Mouse (Mus musculus) kidney, postnatal 25 days (tissue): ENCODE measurements at regions not wholly inside any gene's neighbourhood (a gene's known extent, or its start where the extent isn't known, plus 50 kb on each side); places are given as distances from the start of the nearest gene placed in this dataset.
"Not testable (repeated sequence)": the region's sequence is repeated elsewhere in the genome, so short reads cannot be mapped to it uniquely, and the experiment has no call there.

Experiments used
- DNase-seq, 2 experiments: peaks; one replicate each; pipeline ENCODE4 v3.0.0; 2021; ENCODE audit warnings: mixed read lengths in 2 of 2

- DNase-seq = peak; percentile 27 to 50
Observed at GRCm38 (mm10) chr16:73647201-73647782, 764.3 kb downstream of the Robo2 start.

- DNase-seq = no peak
Observed at GRCm38 (mm10) chr16:73613017-73613416, 798.6 kb downstream of the Robo2 start.

- DNase-seq = no peak
Observed at GRCm38 (mm10) chr16:73591421-73591820, 820.2 kb downstream of the Robo2 start.

- no peak for DNase-seq
Observed at GRCm38 (mm10) chr16:73561216-73561615, 850.4 kb downstream of the Robo2 start.

DNA sequence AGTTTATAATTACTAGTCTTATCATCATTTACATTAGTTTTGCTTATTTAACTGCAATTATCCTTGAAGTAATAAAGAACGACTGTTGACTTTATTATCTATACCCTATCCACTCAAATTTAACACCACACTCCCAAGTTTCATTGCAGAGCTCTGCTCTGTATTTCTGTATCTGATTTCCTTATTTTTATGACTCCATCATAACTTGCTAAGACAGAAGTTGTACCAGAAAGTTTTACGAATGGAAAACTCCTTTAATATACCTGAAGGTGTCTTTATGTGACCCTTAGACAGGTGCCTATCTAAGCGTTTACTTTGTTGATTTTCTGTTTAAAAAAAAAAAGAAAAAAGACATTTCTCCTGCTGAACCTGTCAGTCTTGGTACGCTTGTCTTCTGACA lies 854.7 kb downstream of the Robo2 start:
- no peak for DNase-seq

- no peak for DNase-seq
Observed at GRCm38 (mm10) chr16:73543651-73544050, 868.0 kb downstream of the Robo2 start.

DNA sequence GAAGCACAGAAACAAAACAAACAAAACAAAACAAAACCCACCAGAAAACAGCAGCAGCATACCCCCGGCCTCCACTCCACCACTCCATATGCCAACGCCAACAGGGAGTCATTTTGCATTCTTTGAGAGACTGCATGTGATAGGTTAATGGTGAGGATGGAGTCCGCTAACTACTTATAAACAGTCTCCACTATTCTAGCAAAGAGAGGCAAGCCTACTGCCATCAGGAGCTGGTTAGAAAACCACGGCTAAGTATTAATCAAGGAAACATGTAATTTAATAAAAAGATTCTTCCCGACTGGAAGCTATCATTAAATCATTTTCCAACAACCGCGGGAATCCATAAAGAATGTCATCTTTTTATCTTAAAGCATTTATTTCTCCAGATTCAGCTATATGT lies 873.6 kb downstream of the Robo2 start:
- DNase-seq = no peak

DNA sequence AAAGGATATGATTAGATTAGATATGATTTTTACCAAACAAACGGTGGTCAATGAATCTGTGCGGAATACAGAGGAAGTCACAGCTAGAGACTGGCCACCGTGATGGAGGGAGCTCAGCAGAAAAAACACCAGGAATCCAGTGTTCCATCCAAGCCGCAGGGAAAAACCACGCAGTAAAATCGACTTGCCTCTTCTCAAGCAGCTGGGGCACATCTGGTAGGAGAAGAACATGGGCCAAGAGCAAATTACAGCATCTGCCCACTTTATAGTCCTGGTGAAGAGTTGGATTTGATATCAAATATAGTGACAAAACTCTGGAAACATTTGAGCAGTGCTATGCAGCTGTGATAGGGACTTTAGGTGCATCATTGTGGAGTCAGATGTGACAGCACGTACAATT lies 874.1 kb downstream of the Robo2 start:
- DNase-seq = no peak

DNA sequence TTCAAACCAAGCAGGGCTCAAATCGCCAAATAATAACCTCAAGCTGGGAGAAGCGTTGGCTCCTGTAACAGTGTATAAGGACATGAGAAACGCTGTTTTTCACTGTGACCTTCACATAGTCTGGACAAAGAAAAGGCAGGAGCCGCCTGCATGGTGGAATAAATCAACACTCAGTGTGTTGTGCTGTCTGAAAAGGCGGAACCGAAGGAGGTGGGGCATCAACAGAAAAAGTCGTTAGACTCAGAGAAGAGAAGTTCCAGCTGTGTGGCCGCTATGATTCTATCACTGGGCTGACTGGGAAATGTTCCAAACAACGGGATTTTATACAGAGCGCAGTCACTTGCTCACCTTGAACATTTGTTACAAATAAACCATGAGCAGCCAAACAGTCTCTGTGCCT lies 881.4 kb downstream of the Robo2 start:
- peak in 1 of 2 experiments; percentile 23 for DNase-seq

- DNase-seq = not testable (repeated sequence)
Observed at GRCm38 (mm10) chr16:73522931-73523330, 888.7 kb downstream of the Robo2 start.

- DNase-seq = no peak
Observed at GRCm38 (mm10) chr16:73504759-73505158, 906.9 kb downstream of the Robo2 start.

DNA sequence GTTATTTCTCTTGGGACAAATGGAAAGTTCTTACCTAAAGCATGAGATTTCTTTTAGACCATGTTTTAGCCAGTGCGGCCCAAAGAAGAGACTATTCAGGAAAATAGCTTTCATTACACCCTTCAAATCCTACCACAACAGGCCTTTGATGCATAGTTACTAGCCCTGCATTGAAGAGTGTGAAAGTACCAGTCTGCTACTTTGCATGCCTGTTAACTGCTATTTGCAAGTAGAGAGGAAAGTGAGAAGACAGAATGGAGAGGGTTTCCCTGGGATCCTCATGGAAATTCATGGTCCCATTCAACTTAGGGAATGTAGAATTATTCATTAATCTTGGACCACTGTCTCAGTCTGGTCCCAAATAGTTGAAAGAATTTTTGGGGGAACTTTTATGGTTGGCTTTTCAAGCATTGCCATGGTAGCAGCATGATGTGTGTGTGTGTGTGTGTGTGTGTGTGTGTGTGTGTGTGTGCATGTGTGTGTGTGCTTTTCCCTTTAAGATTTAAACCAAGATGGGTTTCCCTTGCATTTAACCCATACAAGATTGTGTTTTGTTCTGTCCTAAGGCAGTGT lies 912.9 kb downstream of the Robo2 start:
- no peak for DNase-seq

DNA sequence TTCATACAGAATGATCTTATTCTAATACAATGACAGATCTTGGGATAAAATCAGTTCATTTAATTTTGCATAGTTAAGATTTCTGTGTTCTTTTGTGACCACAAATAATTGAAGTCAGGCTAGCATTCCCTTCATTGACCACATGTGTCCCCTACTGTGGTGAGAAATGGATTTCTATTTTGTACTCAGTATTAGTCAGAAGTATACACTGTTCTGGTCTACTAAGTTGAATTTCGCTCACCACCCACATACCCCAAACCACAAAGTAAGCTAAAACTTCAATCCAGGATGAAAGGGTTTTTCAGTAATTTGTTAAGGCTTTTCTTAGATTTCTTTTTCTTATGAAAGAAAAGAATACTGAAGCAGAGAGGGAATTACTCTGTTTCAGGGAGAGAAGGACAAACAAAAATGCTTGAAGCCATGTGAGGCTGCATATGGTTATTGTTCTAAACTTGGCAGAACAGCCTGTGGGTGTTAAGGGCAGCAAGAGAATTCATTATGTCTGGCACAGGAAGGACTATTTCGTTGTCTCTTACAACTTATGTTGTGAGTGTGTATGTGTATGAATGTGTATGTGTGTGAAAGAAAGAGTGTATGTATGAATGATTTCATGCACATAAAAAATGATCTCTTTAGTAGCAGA lies 928.3 kb downstream of the Robo2 start:
- DNase-seq = no peak

GRCm38 (mm10) chr16:73482176-73482575 lies 929.4 kb downstream of the Robo2 start:
- DNase-seq = no peak

GRCm38 (mm10) chr16:73473502-73473901 lies 938.1 kb downstream of the Robo2 start:
- DNase-seq = no peak

- DNase-seq = peak; percentile 33 to 46
Observed at GRCm38 (mm10) chr16:73471547-73471946, 940.1 kb downstream of the Robo2 start.

DNA sequence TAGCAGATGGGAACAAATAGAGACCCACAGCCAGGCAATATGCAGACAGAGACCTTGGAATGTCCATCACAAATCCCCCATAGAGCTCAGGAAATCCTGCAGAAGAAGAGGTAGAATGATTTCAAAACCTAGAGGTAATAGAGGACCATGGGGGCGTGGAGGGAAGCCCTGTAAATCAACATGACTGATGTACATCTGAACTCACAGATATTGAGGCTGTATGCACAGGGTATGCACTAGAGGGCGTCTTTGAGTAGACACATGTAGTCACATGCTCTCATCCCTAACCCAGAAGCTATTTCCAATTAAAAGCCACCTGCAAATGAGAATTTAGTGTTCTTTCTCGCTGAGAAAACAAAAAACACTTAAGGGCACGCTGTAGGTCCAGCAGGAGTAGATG lies 941.1 kb downstream of the Robo2 start:
- no peak for DNase-seq

DNA sequence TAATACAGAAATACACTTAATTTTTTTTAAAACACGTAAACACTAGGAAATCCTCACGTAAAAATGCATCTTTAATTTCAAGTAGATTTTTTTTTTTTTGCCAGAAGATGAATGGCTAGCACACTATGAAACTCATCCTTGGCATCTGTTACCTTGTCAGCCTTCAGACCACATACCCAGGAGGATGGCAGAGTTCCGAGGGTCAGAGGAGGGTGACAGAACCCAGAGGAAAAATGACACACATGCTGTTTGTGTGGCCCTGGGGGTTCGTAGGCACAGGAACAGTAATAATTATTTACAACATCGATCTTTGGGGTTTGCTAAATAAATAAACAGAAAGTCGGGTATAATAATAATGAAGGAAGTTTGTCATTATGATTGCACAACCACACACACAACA lies 945.3 kb downstream of the Robo2 start:
- no peak for DNase-seq

- DNase-seq = no peak
Observed at GRCm38 (mm10) chr16:73462516-73462915, 949.1 kb downstream of the Robo2 start.

DNA sequence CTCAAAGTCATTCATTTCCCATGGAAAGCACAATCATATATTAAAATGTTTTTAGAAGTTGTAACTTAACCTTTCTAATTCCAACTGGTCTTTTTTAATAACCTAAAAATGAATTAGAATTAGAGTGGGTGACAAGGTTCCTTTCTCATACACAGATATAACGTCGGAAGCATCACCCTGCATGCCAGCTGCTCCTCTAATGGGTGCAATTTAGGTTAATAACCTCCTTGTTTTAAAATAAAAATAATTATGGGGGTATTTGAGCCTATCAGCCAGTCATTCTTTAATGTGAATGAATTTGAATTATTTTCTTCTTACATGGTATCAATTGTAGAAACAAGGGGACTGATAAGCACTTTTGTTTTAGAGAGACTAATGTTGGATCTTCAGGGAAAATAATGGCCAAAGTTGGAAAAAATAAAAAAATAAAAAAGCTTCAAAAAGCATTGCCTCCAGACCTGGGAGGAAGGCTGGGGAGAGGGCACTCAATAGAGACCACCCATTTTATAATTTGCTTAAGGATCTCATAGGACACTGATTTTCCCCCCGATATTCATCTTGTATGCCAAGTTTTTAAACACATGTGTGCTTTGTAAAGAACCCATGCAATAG lies 960.9 kb downstream of the Robo2 start:
- DNase-seq = no peak

GRCm38 (mm10) chr16:73449836-73450235 lies 961.8 kb downstream of the Robo2 start:
- no peak for DNase-seq

DNA sequence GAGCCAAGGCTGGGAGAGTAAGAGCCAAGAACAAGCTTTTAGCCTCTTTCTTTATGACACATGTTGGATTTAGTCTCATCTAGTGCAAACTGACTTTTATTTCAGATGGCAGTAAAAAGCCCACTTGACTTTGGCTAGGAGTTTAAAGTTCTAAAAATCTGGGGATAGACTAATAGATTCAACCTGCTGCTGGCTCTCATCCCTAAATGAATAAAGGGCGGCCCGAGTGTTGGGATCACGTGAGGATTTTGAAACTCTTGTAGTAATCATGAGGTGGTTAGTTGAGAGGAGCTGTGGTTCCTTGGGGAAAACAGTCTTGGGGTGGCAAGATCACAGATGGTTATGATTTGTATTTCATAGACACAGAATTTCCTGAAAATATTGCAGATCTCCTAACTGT lies 975.9 kb downstream of the Robo2 start:
- no peak for DNase-seq

- peak in 1 of 2 experiments; percentile 35 for DNase-seq
Observed at GRCm38 (mm10) chr16:73424851-73425250, 986.8 kb downstream of the Robo2 start.

DNA sequence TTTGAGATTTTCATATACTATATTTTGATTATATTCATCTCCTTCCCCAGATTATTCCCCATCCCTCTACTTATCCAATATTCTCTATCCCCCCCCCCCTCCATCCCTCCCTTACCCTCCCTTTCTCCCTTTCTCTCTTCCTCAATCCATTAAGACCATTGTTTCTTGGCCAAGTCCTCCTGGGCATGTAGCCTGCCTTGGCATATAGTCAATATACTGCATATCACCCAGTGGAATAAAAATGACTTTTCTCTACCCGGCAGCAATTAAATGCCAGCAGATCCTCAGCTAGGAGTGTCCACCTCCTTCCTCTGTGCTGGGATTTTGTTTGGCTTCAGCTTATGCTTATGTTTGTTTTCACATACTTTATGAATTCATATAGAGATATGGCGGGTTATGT lies 987.3 kb downstream of the Robo2 start:
- no peak for DNase-seq
